Mouse (Mus musculus) neural tube, embryonic 12.5 days (tissue): ENCODE data around the gene Eipr1. TPM values are rescaled to one million over a fixed set of nuclear protein-coding genes. Genes with fewer than 3 reads are reported as not detected.

Experiments
- ATAC-seq: fragments of 200-750 bp; cut with Nextera tagmentation; 2 replicates; pipeline ENCODE4 v1.8.0; 2017; ENCODE audit warnings: low read depth, mild to moderate bottlenecking, moderate TSS enrichment, moderate library complexity; ENCODE audit not compliant: low FRiP score
- H3K27ac ChIP-seq: fragments of 300-500 bp; sonication (generic); 2 replicates; pipeline ENCODE4 v1.5.1; 2016
- H3K27me3 ChIP-seq: fragments of 300-500 bp; sonication (generic); replicated peaks from 2 replicates; pipeline ENCODE4 v1.6.1; 2016; ENCODE audit warnings: mild to moderate bottlenecking
- H3K36me3 ChIP-seq: fragments of 300-500 bp; sonication (generic); 2 replicates; pipeline ENCODE4 v1.6.1; 2016; ENCODE audit warnings: mild to moderate bottlenecking
- H3K4me1 ChIP-seq: fragments of 300-500 bp; sonication (generic); 2 replicates; pipeline ENCODE4 v1.6.1; 2016
- H3K4me2 ChIP-seq: fragments of 300-500 bp; sonication (generic); replicated peaks from 2 replicates; pipeline ENCODE4 v1.6.1; 2016; ENCODE audit warnings: mild to moderate bottlenecking
- H3K4me3 ChIP-seq: fragments of 300-500 bp; sonication (generic); 2 replicates; pipeline ENCODE4 v1.5.1; 2016
- H3K9ac ChIP-seq: fragments of 300-500 bp; sonication (generic); 2 replicates; pipeline ENCODE4 v1.6.1; 2016; ENCODE audit warnings: mild to moderate bottlenecking
- H3K9me3 ChIP-seq: fragments of 300-500 bp; sonication (generic); 2 replicates; pipeline ENCODE4 v1.6.1; 2016; ENCODE audit warnings: mild to moderate bottlenecking
- WGBS: fragments of 180-500 bp; shearing (Covaris S2); methylation state at CpG from one replicate; pipeline ENCODE4 v1.1.7; 2016; 5-methylcytosine and 5-hydroxymethylcytosine counted together
- polyA plus RNA-seq: library from polyadenylated mRNA; unstranded; fragments of >200 nt; fragmentation: Nextera tagmentation; extraction: Ambion mirVana; gene quantifications from 2 replicates; pipeline ENCODE4 v1.2.1, GENCODE M21; 2016

The Eipr1 gene
- polyA plus RNA-seq, 1 experiment from 2014 or later, result 57.4 TPM

DNA sequence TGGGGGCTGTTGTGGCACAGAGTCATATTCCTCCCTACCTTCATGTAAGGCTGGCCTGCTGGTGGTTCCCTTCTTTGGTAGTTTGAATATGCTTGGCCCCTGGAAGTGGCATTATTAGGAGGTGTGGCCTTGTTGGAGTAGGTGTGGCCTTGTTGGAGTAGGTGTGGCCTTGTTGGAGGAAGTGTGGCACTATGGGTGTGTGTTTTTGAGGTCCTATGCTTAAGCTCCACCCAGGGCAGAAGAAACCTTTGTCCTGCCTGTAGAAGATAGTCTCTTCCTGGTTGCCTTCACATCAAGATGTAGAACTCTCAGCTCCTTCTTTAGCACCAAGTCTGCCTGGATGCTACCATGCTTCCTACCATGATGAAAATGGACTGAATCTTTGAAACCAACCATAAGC, 51.4 kb downstream of the Eipr1 start:
- H3K4me1 ChIP-seq, result peaks cover 32% of the 10 kb centered on the region
- no peak overlapping the region for H3K27ac ChIP-seq
- no peak overlapping the region for H3K4me3 ChIP-seq
- no peaks in the 10 kb centered on the region for H3K27me3 ChIP-seq
- no peak overlapping the region for H3K9ac ChIP-seq
- no peak overlapping the region for H3K4me2 ChIP-seq
- H3K36me3 ChIP-seq, result no peaks in the 10 kb centered on the region
- ATAC-seq, result no peak
- H3K9me3 ChIP-seq, result no peaks in the 10 kb centered on the region

DNA sequence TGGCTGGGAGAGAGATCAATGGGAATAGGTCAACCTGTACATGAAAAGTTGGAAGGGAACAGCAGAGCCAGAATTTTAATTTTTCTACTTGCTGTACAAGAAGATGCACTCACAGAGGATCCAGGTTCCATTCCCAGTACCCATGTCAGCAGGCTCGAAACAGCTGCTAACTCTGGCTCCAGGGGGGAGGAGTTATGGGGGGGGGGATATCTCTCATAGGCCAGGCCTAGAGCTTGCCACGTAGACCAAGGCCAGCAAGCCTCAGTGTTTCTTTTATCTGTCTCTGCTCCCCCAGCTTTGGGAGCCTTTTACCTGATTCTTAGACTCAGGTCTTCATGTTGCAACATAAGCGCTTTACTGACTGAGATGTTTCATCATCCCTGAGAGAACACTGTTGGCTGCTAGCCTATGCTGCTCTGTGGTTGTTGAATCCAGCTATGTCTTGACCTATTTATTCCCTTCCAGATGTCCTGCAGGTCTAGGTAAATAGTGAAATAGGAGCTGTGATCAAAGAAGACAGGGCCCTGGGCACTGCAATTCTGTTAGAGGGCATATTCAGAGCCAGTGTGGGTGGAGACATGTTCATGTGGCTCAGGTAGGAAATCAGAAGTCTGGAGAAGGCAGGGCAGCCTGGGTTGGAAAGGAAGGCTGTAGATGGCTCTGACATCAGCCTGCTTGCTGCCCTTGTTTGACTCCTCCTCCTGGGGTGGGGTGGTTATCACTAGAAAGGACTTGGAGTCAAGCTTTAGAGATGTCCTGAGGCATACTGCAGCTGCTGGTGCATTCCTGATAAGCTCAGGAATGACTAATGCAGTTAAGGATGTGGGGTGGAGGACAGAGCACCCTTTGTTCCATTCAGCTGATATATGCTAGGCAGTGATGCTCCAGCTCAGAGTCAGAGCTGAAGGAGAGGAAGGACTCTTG, 53.2 kb downstream of the Eipr1 start:
- Histone ChIP-seq H3K4me1 (peaks cover 28% of the 10 kb centered on the region), H3K9ac (no peak overlapping the region), H3K9me3 (no peaks in the 10 kb centered on the region), H3K27ac (no peak overlapping the region), H3K27me3 (no peaks in the 10 kb centered on the region), H3K4me2 (no peak overlapping the region), H3K36me3 (no peaks in the 10 kb centered on the region), H3K4me3 (no peak overlapping the region)
- 79% methylated on average over 3 of the region's 3 CpGs for WGBS
- ATAC-seq, result no peak

DNA sequence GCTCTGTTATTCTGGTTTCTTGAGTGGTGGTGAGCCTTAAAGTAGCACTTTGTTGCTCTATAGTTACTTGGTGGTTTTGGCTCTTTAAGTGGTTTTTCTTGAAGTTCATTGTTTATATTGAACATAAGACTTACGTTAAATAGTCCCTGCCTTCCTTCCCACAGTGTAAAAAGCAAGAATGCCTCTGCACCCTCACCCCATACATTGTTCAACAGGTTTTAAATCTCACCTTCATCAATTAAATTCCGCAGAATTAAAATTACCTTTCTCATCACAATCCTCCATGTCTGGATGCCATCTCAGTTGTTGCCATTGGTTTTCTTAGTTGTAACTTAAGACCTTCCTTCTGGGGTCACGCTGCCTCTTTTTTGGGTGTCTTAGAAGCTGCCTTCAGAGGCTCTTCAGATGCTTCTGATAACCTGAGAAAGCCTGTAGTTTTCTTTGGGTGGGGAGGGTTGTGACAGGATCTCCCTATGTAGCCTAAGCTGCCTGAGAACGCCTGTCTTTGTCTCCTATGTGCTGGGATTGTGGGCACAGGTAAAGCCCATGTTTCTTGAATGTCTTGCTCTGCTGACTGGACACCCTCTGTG, 57.3 kb downstream of the Eipr1 start:
- no peaks in the 10 kb centered on the region for H3K9me3 ChIP-seq
- WGBS, result 89% methylated on average over 4 of the region's 4 CpGs
- H3K4me2 ChIP-seq, result no peak overlapping the region
- ATAC-seq, result no peak
- H3K36me3 ChIP-seq, result no peaks in the 10 kb centered on the region
- peaks cover 18% of the 10 kb centered on the region for H3K4me1 ChIP-seq
- no peak overlapping the region for H3K4me3 ChIP-seq
- H3K27me3 ChIP-seq, result no peaks in the 10 kb centered on the region
- H3K27ac ChIP-seq, result no peak overlapping the region
- no peak overlapping the region for H3K9ac ChIP-seq

DNA sequence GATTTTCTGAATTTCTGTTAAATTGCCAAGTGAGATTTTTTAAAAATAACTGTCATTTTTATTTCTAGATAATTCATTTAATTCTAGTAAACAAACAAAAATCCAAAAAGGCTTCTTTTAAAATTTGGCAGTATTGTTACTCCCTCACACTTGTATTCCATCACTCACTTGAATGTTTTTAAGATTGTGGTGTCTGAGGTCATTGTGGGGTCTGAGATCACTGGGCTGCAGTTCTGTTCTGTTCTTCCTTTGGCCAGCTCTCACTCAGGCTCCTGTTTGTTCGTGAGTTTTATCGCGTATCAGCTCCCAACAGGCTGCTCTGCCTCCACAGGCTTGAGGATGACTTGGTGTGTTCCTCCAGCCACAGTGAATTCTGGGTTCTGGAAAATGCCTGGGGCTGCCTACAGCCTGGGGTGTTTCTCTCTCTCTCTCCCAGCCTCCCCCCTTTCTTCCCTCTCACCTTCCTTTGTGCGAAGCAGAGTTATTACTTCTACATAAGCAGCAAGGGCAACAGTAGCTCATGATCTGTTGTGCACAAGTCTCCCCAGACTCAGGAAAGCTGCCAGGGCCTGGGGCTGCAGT, 58.2 kb downstream of the Eipr1 start:
- no peak for ATAC-seq
- H3K27ac ChIP-seq, result no peak overlapping the region
- H3K9ac ChIP-seq, result no peak overlapping the region
- whole genome bisulfite sequencing, result 59% methylated on average over 4 of the region's 4 CpGs
- peaks cover 13% of the 10 kb centered on the region for H3K4me1 ChIP-seq
- H3K27me3 ChIP-seq, result no peaks in the 10 kb centered on the region
- no peak overlapping the region for H3K4me3 ChIP-seq
- H3K9me3 ChIP-seq, result no peaks in the 10 kb centered on the region
- H3K36me3 ChIP-seq, result no peaks in the 10 kb centered on the region
- H3K4me2 ChIP-seq, result no peak overlapping the region

DNA sequence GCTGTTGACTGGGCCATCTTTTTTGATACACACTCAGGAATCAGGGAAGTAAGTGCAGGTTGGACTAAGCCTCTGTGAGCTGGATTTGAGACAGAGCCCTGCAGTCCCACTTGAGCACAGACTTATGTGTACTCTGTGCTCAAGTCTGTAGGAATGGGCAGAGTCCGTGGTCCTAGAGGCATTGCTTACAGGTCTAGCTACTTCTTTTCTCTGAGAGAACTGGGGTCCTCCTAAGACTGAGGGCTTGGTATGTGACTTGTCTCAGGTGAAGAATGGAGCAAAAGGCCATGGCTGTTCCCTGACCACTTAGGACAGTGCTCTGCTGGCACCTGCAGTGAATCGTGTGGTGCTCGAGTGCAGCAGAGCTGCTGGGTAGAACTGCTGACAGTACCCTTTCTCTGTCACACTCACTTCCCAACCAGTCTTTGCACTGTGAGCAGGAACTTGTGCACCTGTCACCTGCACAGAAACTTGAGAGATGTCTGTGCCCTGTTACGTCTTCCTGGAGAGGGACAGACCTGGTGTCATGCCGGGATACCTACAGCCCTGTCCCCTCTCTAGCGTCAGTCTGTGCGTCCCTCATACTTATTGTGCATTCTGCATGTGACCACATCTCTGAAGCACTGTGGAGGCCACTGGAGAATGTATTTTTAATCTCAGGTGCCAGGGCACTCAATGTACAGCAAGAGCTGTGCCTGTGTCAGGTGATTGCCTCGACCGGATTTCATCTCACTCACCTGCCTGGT, 65.3 kb downstream of the Eipr1 start:
- Histone ChIP-seq H3K4me2 (peak overlapping the region; percentile 26; the same call in 1 of the 2 replicates), H3K9ac (no peak overlapping the region)

DNA sequence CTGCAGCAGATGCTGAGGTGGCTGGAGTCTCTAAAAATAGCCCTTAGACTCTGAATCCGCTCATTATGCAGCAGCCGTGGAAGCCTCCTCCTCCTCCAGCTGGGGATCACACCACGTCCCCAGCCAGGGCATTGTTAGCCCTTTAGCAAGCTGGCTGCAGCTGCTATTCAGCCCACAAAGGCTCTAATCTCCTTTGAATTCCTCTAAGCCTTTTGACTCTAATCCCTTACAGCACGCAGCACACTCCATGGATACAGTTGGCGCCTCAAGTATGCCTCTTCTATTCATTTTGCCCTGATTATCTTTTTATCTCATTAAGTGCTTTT, 65.8 kb downstream of the Eipr1 start:
- Histone ChIP-seq H3K4me2 (peak overlapping the region; percentile 26; the same call in 1 of the 2 replicates), H3K36me3 (no peaks in the 10 kb centered on the region), H3K4me3 (no peak overlapping the region), H3K27ac (peak overlapping the region; percentile 67), H3K4me1 (peaks cover 38% of the 10 kb centered on the region), H3K9me3 (no peaks in the 10 kb centered on the region), H3K9ac (no peak overlapping the region), H3K27me3 (no peaks in the 10 kb centered on the region)
- ATAC-seq, result peak; percentile 90
- 5% methylated on average over 5 of the region's 5 CpGs for WGBS

More for the DNA sequence above, 65.3 kb downstream of the Eipr1 start:
- 20% methylated on average over 9 of the region's 9 CpGs for WGBS
- no peaks in the 10 kb centered on the region for H3K36me3 ChIP-seq
- no peak overlapping the region for H3K4me3 ChIP-seq
- H3K9me3 ChIP-seq, result no peaks in the 10 kb centered on the region
- no peaks in the 10 kb centered on the region for H3K27me3 ChIP-seq
- peak overlapping the region; percentile 67 for H3K27ac ChIP-seq
- H3K4me1 ChIP-seq, result peaks cover 36% of the 10 kb centered on the region
- peak; percentile 66 for ATAC-seq

DNA sequence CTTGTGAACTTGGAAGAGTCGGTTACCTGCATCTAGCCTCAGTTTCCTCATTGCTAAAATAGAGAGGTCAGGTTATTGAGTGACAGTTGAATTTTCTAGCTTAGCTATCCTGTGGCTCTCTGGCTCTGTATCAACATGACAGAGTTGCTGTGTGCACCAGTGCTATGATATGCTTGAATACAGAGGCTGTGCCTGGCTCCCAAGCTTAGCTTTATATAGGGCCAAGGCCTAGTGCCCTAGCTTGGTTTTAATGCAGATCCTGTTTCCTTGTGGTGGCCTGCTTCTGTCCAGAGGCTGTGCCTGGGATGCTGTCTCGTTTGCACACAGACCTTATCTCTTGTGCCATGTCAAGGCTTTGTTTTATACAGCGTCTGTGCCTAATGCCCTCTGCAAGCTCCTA, 66.3 kb downstream of the Eipr1 start:
- Histone ChIP-seq H3K4me1 (peaks cover 38% of the 10 kb centered on the region), H3K9me3 (no peaks in the 10 kb centered on the region), H3K9ac (no peak overlapping the region), H3K4me2 (no peak overlapping the region), H3K4me3 (no peak overlapping the region), H3K27ac (peak overlapping the region; percentile 11; the same call in 1 of the 2 replicates), H3K27me3 (no peaks in the 10 kb centered on the region), H3K36me3 (no peaks in the 10 kb centered on the region)
- peak; percentile 35; the same call in 1 of the 2 replicates for ATAC-seq
- WGBS, result 19% methylated on average over 3 of the region's 3 CpGs

DNA sequence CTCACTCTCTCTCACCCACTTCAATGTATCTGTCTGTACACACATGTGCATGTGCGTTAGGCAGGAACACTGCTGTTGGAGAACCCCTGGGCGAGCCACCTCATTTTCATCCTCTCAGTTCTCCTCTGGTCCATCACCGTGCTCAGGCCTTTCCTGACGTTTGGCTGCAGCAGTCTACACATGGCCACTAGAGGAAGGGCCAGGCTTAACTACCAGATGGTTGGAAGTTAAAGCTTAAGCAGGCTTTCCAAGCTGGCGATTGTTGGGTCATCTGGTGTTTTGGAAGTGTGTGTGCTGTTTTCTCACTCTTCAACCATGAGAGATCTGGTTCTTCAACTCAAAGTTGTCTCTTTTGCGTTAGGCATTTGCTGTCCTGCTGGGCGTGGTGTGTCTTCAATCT, 71.9 kb downstream of the Eipr1 start:
- H3K9ac ChIP-seq, result no peak overlapping the region
- WGBS, result 90% methylated on average over 7 of the region's 7 CpGs
- no peaks in the 10 kb centered on the region for H3K9me3 ChIP-seq
- H3K4me2 ChIP-seq, result no peak overlapping the region
- ATAC-seq, result no peak
- H3K4me3 ChIP-seq, result no peak overlapping the region
- H3K4me1 ChIP-seq, result peaks cover 7% of the 10 kb centered on the region
- H3K27me3 ChIP-seq, result no peaks in the 10 kb centered on the region
- no peak overlapping the region for H3K27ac ChIP-seq
- H3K36me3 ChIP-seq, result no peaks in the 10 kb centered on the region

DNA sequence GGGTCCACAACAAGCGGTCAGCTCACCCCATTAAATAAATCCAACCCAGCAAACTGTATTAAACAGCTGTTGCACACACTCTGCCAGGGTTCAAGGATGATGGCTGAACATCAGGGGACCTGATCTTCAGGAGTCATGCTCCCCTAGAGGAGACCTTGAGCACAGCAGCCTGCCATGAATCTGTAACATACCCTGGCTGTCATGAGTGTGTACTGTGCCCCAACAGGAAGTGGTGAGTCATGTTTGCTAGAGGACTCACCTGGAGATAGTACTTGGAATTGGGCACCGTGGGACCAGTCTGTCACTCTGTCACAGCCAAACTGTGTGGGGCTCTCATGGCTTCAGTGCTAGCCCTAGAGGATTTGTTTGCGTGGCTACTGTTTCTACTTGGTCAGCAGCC, 77.9 kb downstream of the Eipr1 start:
- no peak for ATAC-seq
- Histone ChIP-seq H3K27me3 (no peaks in the 10 kb centered on the region), H3K27ac (no peak overlapping the region), H3K4me2 (no peak overlapping the region), H3K4me1 (no peaks in the 10 kb centered on the region), H3K9ac (no peak overlapping the region), H3K4me3 (no peak overlapping the region), H3K36me3 (peaks cover 5% of the 10 kb centered on the region; the same call in 1 of the 2 replicates), H3K9me3 (no peaks in the 10 kb centered on the region)
- 94% methylated on average over 3 of the region's 3 CpGs for WGBS

DNA sequence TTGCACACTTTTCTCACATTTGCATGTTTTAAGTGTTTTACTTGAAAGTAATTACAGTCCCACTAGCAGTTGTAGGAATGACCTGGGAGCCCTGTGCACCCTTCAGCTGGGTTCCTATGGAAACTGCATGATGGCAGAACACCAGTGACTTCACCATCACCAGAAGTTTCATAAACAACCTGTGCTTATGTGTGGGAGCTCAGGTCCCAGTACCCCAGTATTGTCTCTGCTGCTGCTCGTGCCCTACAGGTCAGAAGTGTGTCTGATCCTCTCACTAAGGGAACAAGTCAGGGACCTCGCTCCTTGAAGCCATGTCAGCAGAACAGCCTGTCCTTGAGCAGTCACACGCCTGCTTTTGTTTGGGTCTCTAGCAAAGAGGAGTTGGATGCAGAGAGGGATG, 78.9 kb downstream of the Eipr1 start:
- H3K27me3 ChIP-seq, result no peaks in the 10 kb centered on the region
- no peaks in the 10 kb centered on the region for H3K9me3 ChIP-seq
- no peak for ATAC-seq
- H3K4me3 ChIP-seq, result no peak overlapping the region
- 86% methylated on average over 3 of the region's 3 CpGs for WGBS
- peaks cover 5% of the 10 kb centered on the region; the same call in 1 of the 2 replicates for H3K36me3 ChIP-seq
- H3K27ac ChIP-seq, result no peak overlapping the region
- no peaks in the 10 kb centered on the region for H3K4me1 ChIP-seq
- H3K9ac ChIP-seq, result no peak overlapping the region
- no peak overlapping the region for H3K4me2 ChIP-seq

DNA sequence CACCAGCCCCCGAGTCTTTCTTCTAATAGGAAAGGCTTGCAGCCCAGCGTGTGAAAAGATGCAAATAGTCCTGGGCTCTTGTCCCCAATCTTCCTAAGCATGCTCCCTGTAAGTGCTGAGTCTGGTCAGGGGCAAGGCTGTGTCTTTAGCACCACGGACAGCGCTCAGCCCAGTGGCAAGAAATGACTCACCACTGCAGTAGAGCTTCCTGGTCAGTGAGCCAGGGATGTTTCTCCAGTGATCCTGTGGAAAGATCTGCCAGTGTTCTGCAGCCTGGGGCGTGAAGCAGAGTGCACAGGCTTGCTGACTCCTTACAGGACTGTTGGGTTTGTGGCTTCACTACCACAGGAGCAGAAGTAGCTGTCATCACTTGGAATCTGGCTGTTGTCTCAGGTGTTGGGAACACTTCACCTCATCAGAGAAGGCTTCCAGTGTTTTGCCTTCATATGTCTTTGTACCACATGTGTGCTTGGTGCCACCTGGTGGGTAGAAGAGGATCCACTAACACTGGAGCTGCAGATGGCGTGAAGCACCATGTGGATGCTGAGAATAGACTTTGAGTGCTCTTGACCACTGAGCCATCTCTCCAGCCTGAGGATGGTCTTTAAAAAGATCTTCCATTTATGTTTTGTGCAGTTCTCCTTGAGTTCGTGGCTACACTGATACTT, 79.6 kb downstream of the Eipr1 start:
- Histone ChIP-seq H3K4me3 (no peak overlapping the region), H3K27ac (no peak overlapping the region), H3K9me3 (no peaks in the 10 kb centered on the region), H3K4me1 (no peaks in the 10 kb centered on the region), H3K4me2 (no peak overlapping the region), H3K27me3 (no peaks in the 10 kb centered on the region), H3K9ac (no peak overlapping the region), H3K36me3 (peaks cover 5% of the 10 kb centered on the region; the same call in 1 of the 2 replicates)
- WGBS, result 54% methylated on average over 7 of the region's 7 CpGs
- ATAC-seq, result no peak
